Mouse (Mus musculus): Measurements from ENCODE around the gene Cyct.

Gene Cyct

GRCm38 (mm10) chr2:76338215-76339156 lies 21.8 kb downstream of the Cyct start, which contains the start of gene Pde11a:
TSS of gene Pde11a (minus strand) at chr2:76338774.
- DNase-seq (ENCODE audit: extremely low spot score, low spot score), result peak; percentile 52

DNA sequence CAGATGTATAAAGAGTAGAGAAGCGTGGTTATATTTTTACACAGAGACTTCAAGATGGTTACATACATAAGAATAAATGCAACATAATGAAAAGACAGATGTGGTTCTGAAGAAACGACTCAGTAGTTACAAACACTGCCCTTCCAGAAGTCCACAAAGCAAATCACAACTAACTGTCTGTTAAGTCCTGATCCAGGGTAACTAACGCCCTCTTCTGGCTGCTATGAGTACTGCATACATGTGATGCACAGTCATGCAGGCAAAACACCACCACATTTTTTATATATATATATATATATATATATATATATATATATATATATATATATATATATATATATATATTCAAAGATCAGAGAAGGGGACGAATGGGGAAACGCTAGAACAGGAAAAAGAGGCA lies 25.7 kb downstream of the Cyct start:
- no peak for DNase-seq (ENCODE audit: extremely low spot score, low spot score)

DNA sequence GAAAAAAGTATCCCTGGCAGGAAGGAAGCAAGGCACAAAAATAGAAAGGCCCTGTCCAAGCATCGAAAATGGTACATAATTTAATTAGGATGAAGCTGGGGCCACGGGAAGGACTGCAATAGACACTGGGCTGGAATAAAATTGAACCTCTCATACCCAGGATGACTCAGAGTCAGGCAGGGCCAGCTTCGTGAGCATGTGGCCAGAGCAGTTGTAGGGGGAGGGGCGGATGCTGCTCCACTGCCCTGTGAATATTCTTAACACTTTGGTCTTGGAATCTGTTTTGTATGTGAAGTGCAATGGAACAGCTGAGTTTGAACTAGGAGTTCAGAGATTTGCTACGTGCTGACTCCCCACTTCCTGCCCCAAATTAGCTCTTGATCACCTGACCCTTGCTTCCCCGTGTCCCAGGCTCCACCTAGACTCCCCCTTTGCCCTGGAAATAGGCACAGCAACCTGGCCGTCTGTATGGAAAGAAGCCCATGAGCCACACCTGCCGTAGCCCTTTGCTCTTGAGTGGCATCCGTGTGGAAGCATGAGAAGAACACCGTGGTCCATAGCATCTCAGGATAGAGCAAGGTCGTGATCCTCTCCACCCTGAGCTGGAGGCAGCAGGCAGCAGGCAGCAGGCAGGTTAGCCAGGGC lies 28.0 kb downstream of the Cyct start:
- DNase-seq (ENCODE audit: extremely low spot score, low spot score), result no peak

DNA sequence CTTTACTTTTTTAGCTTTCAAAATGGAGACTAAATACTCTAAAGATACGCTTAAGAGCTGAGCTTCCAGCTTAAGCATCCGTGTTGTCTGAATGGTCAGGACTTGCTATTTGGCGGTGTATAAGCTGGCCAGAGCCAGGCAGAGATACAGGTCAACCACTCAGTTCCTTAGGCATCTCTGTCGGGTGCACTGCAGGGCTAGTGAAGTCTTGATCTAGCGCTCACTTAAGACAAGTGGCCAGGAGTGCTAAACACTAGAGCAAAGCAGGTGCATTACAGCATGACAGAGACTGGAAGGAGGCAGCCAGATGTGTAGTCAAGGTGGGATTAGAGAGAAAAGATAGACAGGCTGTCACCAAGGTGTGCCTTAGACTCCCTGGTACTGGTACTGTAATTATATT lies 30.2 kb downstream of the Cyct start:
- DNase-seq (ENCODE audit: extremely low spot score, low spot score), result no peak

DNA sequence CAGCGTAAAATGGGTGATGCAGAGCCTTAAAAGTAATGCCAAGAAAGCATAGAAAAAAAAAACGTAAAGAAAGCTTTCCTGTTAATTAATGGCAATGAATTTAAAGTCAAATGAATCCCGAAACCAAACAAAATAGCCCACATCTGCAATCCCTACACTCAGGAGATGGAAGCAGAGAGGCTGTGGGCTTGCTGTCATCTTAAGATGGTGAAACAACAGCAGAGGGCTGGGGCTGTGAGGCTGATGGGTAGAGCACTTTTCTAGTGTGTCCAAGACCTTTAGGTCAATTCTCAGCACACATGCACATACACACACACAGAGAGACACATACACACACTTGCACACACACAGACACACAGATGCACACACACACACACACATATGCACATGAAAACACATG lies 34.1 kb downstream of the Cyct start:
- DNase-seq (ENCODE audit: extremely low spot score, low spot score), result no peak

- no peak for DNase-seq (ENCODE audit: extremely low spot score, low spot score)
Measured at GRCm38 (mm10) chr2:76324463-76324862, 35.8 kb downstream of the Cyct start.

DNA sequence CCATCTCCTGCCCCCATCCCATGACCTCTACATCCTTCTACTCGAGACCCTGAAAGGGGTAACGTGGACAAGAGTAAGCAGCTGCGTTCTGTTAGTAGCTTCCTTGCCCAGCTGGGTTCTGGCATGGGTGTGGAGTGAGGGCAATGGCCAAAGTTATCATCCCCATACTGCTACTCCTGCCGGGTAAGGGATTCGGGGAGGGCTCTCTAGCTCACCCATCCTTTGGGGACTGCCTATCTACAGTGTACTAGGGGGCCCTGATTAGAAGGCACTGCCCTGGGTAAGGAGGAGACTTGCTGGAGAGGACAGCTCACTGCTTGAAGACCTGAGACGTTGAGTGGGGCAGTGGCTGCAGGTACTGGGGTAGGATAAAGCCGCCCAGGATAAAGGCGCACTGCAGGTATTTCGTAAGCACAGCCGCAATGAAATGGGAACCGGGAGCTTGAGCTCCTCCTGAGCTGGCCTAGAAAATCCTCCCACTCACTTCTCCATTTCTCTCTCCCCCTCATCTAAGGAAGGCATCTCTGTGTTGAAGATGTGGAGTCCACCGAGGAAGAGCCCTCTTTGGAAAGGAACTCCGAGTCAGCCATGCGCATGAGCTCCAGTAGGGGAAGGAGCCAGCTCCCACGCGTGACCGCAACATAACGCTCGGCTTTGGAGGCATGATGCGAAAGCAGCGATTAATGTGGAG lies 36.9 kb downstream of the Cyct start:
- DNase-seq (ENCODE audit: extremely low spot score, low spot score), result no peak

- DNase-seq (ENCODE audit: extremely low spot score, low spot score), result no peak
Measured at GRCm38 (mm10) chr2:76320336-76320735, 39.9 kb downstream of the Cyct start.

DNA sequence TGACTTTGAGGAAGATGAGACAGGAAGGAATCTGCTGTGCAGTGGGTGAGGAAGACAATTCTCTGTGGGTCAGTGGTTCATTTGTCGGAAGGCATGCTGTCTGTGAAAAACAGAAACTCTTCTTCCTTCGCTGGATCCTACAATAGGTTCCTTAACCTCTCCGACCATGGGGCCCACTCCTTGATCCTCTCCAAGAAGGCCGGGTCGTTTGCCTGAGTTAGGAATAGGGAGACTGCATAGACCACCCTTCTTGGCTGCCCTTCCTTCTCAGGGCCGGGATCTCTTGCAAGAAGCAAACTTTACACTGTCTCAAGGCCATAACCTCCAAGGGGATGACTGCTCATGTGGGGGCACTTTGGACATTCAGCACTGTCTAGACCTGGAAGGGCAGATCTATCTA lies 41.0 kb downstream of the Cyct start:
- no peak for DNase-seq (ENCODE audit: extremely low spot score, low spot score)

Measured in neural tube, embryonic 10.5 days (tissue).